Mouse (Mus musculus) monocyte, adult 59 days (primary cell): ENCODE results near the gene Uba52. TPM values are rescaled to one million over a fixed set of nuclear protein-coding genes. Genes with fewer than 3 reads are reported as not detected.

Experiments
- total RNA-seq, 2 experiments: library from RNA; stranded (reverse); gene quantifications; one replicate each; pipeline ENCODE4 v1.2.4; 2023

Gene Uba52
- 1,000 to 10,000 TPM; 1,782 to 1,797 TPM for total RNA-seq

DNA sequence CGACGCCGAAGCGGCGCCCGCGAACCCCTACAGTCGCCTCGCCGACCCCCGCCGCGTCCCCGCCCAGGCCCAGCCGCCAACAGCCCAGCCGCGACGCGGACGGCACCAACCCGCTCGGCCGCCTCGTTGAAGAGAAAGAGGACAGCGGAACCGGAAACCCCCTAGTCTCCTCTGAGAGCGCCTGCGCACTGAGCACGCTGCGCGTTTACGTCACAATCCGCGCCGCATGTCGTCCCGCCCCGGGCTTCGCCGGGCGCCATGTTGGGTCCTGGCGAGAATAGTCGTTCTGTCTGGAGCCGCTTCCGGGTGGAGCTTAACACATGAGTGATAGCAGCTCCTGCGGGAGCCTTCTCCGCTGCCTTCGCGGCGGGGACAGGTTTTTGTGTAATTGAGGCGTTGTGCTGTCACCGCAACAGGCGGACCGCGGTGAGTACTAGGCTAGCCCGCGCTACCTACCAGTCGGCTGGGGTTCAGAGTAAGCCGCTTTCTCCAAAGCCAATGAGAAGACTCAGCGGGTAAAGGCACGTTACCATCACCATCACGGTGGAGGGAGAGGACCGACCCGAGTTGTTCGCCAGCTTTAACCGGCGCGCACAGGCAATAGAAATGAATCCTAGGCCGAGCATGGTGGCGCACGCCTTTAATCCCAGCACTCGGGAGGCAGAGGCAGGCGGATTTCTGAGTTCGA, at the start of gene Uba52:
TSS of gene Uba52 (minus strand) at position 574 of the 688 bp plus-strand sequence.

GRCm38 (mm10) chr8:70539077-70539813, 28.6 kb upstream of the Uba52 start, which contains the start of gene Ell:
Gene Ell, plus strand, starts transcription at chr8:70539457.

GRCm38 (mm10) chr8:70527512-70528181, 17.0 kb upstream of the Uba52 start, which contains the start of the genes Fkbp8 and Kxd1:
Gene Fkbp8, plus strand, starts transcription at chr8:70527724.
Gene Kxd1, minus strand, starts transcription at chr8:70527956.

DNA sequence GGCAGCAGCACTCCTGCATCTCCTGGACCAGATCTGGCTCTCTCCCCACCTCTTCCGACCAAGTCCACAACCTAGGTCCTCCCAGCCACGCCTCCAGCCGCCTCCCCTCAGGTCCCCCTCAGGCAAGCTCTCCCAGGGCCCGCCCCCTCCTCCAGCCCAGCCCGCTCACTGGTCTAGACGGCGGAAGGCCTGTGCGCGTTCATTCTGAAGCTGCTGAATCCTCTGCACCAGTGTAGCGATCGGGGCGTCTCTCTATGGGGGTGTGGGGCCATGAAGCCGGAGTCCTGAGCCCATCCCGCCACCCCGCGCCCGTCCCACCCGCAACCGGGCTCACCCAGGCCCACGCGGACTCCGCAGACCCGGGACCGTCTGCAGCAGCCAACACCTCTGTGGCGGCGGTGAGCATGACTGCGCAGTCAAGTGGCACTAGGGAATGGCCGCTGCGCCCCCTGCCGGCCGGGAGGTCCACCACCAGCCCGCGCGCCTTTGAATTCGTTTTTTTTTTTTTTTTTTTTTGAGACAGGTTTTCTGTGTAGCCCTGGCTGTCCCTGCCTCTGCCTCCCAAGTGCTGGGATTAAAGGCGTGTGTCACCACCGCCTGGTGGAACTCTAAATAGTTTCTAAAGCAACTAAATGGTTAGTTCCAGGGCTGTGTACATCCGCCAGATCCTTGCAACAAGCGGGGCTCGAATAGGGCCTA, 4.1 kb downstream of the Uba52 start, which contains the start of gene Rex1bd:
TSS of gene Rex1bd (minus strand) at position 425 of the 699 bp plus-strand sequence.

DNA sequence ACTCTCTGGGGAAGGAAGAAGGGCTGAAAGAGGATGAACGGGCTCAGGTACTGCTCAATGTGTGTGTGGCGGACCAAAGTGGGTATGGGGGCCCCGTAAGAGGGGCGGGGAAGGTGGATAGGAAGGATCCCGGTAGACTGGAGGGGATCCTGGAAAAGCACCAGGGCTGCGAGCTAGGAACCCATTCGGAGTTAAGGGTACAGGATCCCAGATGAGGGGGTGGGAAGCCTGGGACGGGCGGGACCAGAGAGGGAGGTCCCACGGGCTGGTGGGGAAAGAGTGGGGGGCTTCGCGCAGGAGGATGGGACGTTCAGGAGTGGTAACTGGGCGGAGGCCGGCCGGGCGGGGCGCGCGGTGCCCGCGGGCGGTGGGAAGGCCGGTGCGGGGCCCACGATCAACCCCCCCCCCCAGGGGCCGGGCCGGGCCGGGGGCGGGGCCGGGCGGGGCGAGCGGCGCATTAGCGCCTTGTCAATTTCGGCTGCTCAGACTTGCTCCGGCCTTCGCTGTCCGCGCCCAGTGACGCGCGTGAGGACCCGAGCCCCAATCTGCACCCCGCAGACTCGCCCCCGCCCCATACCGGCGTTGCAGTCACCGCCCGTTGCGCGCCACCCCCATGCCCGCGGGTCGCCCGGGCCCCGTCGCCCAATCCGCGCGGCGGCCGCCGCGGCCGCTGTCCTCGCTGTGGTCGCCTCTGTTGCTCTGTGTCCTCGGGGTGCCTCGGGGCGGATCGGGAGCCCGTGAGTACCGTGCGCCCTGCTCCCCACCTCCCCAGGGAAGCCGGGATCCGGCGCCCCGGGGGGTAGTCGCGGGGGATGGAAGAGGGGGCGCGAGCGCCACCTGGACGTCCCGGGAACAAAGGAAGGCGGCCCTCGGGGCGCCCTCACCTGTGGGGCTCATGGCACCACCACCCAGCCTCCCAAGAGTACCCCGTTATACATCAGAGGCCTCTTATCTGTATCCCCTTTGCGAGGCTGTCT, 17.6 kb downstream of the Uba52 start, which contains the start of gene Crlf1:
TSS of gene Crlf1 (plus strand) at position 495 of the 977 bp plus-strand sequence.

DNA sequence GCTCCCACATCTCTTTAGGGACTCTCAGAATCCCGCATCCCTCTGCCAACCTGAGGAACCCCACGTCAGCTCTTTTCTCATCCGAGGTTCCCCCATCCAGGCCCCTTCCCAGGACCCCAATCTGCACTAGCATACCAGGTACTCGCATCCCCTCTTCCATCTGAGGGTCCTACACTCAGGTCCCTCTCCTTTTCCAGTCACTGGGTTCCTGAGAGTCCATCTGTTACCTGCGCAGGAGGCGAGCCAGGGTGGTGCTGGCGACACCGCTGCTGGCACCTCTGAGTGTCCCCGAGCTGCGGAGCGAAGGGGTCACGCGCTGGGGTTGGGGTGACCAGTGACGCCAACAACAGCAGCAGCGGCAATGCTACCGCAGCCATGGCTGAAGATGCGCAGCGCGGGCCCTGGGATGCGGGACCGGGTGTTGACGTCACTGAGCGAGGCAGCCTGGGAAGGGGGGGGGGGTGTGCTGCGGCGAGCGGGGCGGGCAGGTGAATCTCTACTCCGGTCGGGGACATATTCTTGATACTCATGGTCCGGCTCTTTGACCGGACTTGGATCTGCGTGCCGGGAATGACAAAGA, 23.6 kb downstream of the Uba52 start, which contains the start of gene Tmem59l:
TSS of gene Tmem59l (minus strand) at position 418 of the 580 bp plus-strand sequence.

GRCm38 (mm10) chr8:70476333-70477268, 34.0 kb downstream of the Uba52 start, which contains the start of gene Klhl26:
Gene Klhl26, minus strand, starts transcription at chr8:70476968.

Other genes starting within 250 kb of the Uba52 start
- gene Homer3, start 228.0 kb downstream of the Uba52 start, total RNA-seq, result 10 to 100 TPM; 11.2 to 12.6 TPM
- gene Ddx49, start 208.3 kb downstream of the Uba52 start, total RNA-seq, result 10 to 100 TPM; 45.8 to 47.9 TPM
- 100 to 1,000 TPM; 162 TPM for gene Cope, start 208.3 kb downstream of the Uba52 start, total RNA-seq
- gene Cers1, start 195.0 kb downstream of the Uba52 start, total RNA-seq, result not detected
- gene Gdf1, start 181.0 kb downstream of the Uba52 start, total RNA-seq, result not detected
- gene Upf1, start 157.5 kb downstream of the Uba52 start, total RNA-seq, result 10 to 100 TPM; 57.5 to 62.4 TPM
- 1 to 10 TPM in 1 of 2 experiments, under 1 TPM in 1; 0.97 to 2.9 TPM for gene Comp, start 137.2 kb downstream of the Uba52 start, total RNA-seq
- gene Crtc1, start 71.2 kb downstream of the Uba52 start, total RNA-seq, result 10 to 100 TPM in 1 of 2 experiments, 1 to 10 TPM in 1; 9.7 to 10.2 TPM
- gene Klhl26, start 33.8 kb downstream of the Uba52 start, total RNA-seq, result 1 to 10 TPM; 7.1 to 7.7 TPM
- gene Tmem59l, start 23.4 kb downstream of the Uba52 start, total RNA-seq, result not detected
- gene Crlf1, start 17.6 kb downstream of the Uba52 start, total RNA-seq, result not detected
- gene Rex1bd, start 4.0 kb downstream of the Uba52 start, total RNA-seq, result 10 to 100 TPM; 45.5 to 50.2 TPM
- 100 to 1,000 TPM; 180 to 186 TPM for gene Fkbp8, start 16.9 kb upstream of the Uba52 start, total RNA-seq
- gene Kxd1, start 17.2 kb upstream of the Uba52 start, total RNA-seq, result 10 to 100 TPM; 72.6 to 79.4 TPM
- gene Ell, start 28.7 kb upstream of the Uba52 start, total RNA-seq, result 10 to 100 TPM; 38.3 to 48.7 TPM
- gene Isyna1, start 83.6 kb upstream of the Uba52 start, total RNA-seq, result 10 to 100 TPM; 53.8 to 56.4 TPM
- 100 to 1,000 TPM; 135 to 148 TPM for gene Ssbp4, start 98.1 kb upstream of the Uba52 start, total RNA-seq
- 100 to 1,000 TPM; 164 to 177 TPM for gene Lrrc25, start 105.4 kb upstream of the Uba52 start, total RNA-seq
- 10 to 100 TPM; 54.8 to 78.0 TPM for gene Gdf15, start 121.7 kb upstream of the Uba52 start, total RNA-seq
- 1 to 10 TPM; 7.2 to 9.8 TPM for gene Pgpep1, start 149.6 kb upstream of the Uba52 start, total RNA-seq
- 10 to 100 TPM; 46.0 to 54.9 TPM for gene Lsm4, start 162.4 kb upstream of the Uba52 start, total RNA-seq
- gene Jund, start 188.1 kb upstream of the Uba52 start, total RNA-seq, result 1,000 to 10,000 TPM; 1,065 to 1,168 TPM
- gene Iqcn, start 192.7 kb upstream of the Uba52 start, total RNA-seq, result 10 to 100 TPM; 15.5 to 15.9 TPM
- gene Gm3336, start 207.7 kb upstream of the Uba52 start, total RNA-seq, result under 1 TPM in 1 of 2 experiments, not detected in 1; 0.79 TPM
- gene Pde4c, start 212.9 kb upstream of the Uba52 start, total RNA-seq, result under 1 TPM in 1 of 2 experiments, not detected in 1; 0.24 TPM
- 1 to 10 TPM; 5.7 to 6.9 TPM for gene Rab3a, start 243.9 kb upstream of the Uba52 start, total RNA-seq